Mouse (Mus musculus): ENCODE results near the gene Rab3a.

DNA sequence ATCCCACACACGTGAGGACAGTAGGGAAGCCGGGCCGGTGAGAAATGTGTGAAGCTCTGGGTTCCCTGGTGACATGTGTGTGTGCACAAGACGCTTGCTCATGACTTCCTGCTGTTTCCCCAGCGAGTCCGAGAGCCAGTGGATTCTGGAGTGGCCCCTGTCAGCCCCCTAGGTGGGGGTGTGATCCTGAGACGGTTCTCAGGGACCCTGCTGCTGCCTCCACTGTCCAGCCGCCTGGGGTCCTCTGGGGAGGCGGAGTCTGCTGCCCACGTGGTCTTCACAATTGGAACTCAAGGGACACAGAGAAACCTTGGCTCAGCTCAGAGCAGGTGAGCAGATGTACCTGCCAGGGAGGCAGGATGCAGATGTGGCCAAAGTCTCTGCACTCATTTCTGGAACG, 27.8 kb upstream of the Rab3a start:
- no peak for TF ChIP-seq HCFC1 (IDR thresholded peaks at IDR 0.05; ENCODE audit: borderline replicate concordance, insufficient read depth, low read length)
- TF ChIP-seq MAFK (IDR thresholded peaks at IDR 0.05; ENCODE audit: insufficient read depth, low read depth, low read length), result no peak
- TF ChIP-seq ZC3H11A (IDR thresholded peaks at IDR 0.05; ENCODE audit: borderline replicate concordance, low read depth, low read length), result no peak
- no peak for TF ChIP-seq CHD2 (IDR thresholded peaks at IDR 0.05; ENCODE audit: low read depth, low read length)
